Mouse (Mus musculus) liver, adult (tissue): ENCODE data around the gene Fbxo27.

Experiments used
- GATA4 ChIP-seq: IDR thresholded peaks from 2 replicates; pipeline ENCODE4 v1.6.1; 2014; ENCODE audit warnings: mild to moderate bottlenecking, low read length; ENCODE audit not compliant: insufficient replicate concordance

The Fbxo27 gene

DNA sequence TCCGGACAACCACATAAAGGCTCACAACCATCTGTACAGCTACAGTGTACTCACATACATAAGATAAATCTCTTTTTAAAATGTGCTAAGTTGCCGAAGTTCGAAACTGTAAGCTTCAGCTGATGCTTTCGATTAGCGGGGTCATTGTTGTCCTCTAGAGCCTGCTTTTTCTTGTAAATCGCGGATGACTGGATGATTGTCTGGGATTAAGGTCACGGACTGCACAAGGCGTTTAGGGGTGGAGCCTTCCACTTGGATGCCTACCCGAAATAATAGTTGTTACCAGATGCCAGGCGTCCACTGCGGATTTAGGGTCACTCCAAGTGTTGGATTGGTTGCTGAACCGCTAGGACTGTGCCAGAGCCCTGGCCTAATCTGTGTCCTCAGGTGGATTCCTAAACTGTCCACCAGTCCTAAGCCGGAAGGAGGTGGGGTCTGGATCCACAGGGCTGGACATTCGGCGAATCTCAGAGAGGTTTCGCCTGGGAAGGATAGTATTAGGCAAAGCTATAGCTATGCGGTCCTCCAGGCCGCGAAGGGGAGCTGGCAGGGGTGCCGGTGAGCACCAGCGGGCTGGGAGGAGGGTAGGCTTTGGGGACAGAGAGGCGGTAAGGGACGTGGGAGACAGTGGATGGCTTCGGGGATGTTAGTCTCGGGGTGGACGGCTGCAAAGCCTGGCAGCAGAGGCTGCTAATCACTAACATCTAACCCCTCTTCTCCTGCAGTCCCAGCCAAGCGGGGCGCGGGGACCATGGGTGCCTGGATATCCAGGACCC, at the start of gene Fbxo27:
TSS of gene Fbxo27 (plus strand) at position 305 of the 776 bp plus-strand sequence.
- TF ChIP-seq GATA4, result no peak

DNA sequence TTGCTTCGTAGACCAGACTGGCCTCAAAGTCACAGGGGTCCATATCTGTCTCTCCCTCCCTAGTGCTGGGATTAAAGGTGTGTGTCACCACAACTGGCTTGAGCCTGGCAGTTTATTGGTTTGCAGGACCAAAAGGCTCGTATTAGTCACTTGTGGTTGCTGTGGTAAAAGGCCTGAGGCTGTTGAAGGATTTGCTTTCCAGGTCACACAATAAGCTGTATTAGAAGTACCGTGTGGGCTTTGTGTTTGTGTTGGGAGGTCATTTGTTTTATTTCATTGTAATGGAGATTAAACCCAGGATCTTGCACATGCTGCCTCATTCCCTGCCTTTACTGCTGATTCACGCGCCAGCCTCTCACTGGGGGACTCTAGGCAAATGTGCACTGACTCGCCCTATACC, 47.3 kb upstream of the Fbxo27 start:
- TF ChIP-seq GATA4, result no peak

DNA sequence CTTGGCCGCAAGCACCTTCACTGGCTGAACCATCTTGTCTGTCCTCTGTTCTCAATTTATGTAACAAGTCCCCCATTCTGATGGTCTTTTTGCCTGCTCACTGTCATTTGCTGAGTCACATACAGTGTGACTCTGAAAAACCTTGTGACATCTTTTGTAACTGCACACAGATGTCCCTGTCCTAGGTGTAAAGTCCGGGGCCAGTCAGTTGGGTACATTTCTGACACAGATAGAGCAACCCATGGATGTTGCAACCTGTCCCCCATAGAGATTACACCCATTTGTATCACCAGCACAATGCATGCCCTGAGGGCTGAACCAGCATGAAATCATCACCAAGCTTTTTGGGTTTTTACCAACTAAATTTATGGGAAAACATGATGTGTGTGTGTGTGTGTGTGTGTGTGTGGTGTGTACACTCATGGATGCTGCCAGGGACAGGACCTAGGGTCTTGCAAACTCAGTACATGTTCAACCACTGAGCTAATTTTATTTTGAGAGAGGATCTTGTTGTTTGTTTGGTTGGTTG, 46.6 kb upstream of the Fbxo27 start:
- TF ChIP-seq GATA4, result peak; percentile 49; the same call in 1 of the 2 replicates

DNA sequence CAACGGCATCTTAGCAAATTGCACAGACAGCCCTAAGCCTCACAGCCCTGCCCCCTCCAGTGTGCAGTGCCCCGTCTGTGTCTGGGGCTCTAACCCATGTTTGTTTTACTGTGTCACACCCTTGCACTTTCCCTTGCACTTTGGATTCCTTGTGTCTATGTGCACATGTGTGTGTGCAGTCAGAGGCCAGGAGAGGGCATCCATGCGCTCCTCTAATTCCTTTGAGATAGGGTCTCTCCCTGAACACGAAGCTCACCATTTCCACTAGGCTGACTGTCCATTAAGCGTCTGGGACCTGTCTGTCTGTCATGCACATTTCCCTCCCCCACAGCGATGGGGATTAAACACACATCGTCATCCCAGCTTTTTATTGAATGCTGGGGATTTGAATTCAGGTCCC, 45.6 kb upstream of the Fbxo27 start:
- TF ChIP-seq GATA4, result no peak

DNA sequence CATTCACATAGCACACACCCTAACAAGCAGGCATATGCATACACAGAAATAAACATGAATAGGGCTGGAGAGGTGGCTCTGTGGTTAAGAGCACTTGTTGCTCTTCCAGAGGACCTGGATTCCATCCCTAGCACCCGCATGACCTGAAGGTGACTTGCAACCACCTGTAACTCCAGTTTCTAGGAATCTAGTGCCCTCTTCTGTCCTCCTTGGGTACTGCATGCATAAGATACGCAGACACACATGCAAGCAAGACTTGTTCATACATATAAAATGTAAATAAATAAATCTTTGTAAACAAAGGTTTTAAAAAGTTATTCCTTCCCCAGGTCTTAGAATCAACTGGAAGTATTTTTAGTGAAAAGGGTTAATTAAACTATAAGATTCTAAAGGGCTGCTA, 41.5 kb upstream of the Fbxo27 start:
- no peak for TF ChIP-seq GATA4

DNA sequence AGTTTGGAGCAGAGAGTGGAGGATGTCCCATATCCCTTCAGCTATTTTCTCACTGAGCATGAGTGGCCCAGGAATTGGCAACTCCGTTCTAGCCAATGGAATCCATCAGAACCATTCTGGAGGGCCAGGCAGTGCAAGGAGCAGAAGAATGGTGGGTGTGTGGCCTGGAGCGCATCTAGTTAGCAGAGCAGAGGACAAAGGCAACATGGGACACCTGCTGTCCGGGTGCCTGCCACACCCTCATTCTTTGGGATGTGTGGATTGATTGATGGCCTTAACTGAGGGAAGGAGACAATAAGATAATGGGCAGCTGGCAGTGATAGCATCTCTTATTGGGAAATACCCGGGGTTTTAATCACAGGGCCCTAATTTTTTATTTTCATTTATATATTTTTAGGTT, 36.2 kb upstream of the Fbxo27 start:
- no peak for TF ChIP-seq GATA4

DNA sequence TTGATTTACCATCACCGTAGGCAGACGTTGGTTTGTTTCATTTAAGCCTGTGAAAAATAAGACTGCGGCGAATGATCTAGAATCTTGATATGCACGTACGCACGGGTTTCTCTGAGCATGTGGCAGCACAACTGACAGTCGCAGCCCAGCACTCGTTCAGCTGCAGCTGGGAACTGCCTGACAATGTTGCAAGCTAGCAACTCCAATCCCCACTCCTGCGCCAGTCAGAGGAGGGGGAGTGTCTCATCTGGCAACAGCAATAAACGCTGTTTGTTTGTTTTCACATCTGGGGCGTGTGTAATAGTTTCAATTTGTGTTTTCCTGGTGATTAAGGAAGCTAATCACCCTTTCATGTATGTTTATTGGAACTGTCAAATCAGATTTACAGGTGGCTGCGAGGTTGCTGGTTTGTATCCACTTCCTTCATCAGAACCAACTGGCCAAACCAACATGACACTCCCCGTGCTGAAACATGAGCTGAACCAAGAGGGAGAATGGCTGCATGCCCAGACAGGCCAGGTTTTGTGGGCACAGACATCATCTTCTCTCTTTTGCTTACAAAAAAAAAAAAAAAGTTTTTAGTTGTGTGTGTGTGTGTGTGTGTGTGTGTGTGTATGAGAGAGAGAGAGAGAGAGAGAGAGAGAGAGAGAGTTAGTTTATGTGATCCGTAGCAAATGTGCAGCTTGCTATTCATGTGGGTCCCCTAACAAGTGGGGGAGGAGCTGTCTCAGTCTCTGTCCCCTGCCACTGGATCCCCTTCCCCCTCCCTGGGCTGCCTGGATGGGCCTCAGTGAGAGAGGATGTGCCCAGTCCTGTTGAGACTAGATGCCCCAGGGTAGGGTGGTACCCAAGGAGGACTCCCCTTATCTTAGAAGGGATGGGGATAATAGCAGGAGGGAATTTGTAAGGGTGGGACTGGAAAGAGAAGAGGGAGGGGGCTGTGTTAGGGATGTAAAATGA, 26.7 kb upstream of the Fbxo27 start:
- no peak for TF ChIP-seq GATA4

DNA sequence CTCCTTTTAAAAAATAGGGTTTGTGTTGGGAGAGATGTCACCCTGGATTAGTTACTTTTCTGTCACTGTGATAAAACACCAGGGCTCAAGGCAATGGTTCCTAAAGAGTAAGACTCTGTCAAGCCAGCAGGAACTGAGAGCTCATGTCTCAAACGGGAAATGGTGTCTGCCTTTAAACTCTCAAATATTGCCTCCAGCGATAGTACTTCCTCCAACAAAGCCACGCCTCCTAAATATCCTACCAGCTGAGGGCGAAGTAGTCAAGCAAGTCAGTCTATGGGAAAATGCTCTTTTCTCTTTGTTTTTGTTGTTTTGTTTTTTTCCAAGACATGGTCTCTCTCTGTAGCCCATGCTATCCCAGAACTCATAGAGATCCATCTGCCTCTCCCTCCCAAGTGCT, 21.5 kb upstream of the Fbxo27 start:
- no peak for TF ChIP-seq GATA4

DNA sequence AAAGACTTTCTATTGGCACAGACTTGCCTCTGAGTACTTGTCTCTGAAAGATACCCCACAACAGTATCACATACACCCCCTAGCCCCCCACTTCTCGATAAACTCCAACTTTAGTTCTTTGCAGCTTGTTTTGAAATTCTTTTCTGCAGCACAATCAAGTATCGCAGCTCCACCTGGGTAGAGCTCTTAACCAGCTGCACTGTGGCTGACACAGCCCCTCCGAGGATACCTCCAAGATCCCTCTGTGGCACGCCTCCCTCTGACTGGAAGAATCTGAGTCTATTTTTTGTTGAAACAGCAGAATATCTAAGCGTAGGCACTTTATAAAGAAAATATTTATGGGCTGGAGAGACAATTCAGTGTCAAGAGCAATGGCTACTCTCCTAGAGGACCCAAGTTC, 20.4 kb upstream of the Fbxo27 start:
- no peak for TF ChIP-seq GATA4

DNA sequence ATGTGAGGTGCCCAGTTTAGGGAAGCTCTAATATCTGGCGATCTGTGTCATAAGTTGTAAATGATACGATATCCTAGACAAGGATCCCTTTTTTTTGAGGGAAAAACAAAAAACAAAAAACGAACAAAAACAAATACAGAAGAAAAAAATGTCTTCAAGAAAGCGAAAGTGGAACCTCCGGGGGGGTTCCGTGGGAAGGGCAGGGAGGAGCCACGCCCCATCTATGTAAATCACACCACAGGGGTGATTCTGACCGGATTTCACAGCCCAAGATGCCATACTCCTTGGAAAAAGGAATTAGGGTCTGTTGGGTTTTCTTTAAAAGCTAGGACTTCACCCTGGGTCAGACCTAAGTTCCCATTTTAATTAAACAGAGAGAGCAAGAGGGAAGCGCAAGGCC, 17.7 kb upstream of the Fbxo27 start:
- TF ChIP-seq GATA4, result no peak

DNA sequence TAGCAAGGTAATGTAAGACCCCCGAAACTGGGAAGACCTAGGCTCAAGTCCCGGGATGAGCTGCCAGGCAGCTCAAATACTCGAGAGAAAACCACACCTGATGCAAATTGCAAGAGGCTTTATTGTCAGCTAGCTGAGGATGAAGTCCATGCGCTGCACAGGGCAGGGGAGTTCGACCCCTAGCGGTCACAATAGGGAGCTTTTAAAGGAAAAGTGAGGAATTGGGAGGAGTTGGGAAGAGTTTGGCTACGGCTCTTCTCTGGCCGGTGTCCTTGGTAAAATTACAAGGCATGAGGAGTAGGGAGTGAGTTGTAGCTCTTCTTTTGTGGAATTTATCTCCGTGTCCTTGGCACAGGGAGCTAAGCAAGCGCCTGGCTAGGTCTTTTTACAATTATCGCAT, 16.9 kb upstream of the Fbxo27 start:
- TF ChIP-seq GATA4, result no peak

DNA sequence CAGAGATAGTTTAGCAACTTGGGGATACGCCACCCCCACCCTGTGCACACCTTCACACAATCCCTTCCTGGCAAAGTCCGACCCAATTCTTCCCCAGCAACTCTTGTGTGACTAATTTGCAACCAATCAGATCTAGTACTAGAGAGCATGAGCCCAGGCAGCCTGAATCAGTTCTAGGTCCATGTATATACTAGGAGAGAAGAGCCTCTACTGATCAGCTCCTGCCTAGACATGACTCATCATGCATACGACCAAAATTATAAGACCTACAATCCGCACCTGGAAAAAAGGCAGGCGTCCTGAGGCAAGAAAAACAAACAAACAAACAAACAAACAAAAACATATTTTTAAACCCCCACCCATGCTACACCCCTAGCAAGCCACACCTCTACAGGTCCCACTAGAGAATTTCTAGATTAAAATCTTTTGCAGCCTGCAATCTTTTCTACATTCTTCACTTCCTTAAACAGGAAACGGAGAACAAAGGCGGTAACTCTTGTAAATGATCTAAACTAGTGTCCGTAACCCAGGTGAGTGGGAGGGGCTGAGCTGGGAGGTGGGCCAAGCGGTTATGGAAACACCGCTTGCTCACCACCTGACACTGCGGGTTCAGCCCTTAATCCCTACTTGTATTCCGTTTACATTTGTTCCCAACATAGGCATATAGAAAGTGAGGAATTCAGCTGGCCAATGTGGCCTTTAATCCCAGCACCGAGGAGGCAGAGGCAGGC, 15.7 kb upstream of the Fbxo27 start:
- TF ChIP-seq GATA4, result no peak

DNA sequence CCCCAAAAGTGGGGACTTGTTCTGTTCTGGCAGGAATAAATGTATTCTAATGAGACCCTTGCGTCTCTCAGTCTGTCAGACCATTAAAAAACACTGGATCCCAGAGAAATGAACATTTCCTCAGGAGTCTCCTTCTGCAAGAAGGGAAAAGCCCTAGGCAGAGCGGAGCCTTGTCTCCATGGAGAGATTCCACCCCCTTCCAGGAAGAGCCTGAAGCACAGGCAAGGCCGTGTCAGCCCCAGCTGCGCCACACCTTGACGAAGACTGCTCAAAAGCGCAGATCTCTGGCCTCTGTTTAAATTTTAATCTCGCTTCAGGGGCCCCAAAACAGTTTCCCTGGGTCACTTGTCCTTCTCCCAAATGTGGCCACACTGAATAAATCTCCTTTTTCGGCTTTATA, 15.0 kb upstream of the Fbxo27 start:
- TF ChIP-seq GATA4, result no peak

DNA sequence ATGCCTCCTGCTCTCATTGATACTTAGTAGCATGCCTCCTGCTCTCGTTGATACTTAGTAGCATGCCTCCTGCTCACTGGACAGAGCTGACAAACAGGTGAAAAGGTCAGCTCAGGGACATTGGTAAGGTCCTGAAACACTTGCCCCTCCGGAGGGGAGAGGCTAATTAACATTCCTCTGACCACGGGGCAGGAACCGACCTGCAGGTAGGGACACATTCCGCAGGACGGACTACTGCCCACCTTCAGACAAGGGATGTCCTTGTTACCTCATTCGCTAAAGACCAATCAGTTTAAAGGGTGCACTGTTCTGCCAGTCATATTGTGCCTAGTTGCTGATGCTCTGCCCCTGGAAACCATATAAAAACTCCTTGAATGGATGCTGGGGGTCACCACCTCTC, 1.6 kb upstream of the Fbxo27 start:
- TF ChIP-seq GATA4, result no peak

DNA sequence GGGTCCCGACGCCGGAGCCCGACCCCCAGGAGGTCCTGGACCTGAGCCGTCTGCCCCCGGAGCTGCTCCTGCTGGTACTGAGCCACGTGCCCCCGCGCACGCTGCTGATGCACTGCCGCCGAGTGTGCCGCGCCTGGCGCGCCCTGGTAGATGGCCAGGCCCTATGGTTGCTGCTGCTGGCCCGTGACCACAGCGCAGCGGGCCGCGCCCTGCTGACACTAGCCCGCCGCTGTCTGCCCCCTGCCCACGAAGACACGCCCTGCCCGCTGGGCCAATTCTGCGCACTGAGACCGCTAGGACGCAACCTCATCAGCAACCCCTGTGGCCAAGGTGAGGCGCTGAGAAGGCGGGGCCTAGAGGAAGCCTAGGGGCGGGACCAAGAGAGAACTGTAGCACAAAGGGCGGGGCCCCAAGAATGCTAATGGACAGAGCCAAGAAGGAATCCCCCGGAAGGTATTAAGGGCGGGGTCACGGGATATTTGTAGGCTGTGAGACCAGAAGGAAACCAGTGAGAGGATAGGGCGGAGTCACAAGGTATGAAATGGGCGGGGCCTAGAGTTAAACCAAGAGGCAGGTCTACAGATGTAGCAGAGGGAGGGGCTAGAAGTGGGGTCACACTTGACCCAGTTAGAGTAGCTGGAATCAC, 795 bp downstream of the Fbxo27 start:
- no peak for TF ChIP-seq GATA4
